Mouse (Mus musculus): Measurements from ENCODE around the gene Kctd15. TPM values are rescaled to one million over a fixed set of nuclear protein-coding genes. Genes with fewer than 3 reads are reported as not detected.

Gene Kctd15
- not detected for polyA plus RNA-seq (2017; shearing (Covaris generic))

- no peak for ATAC-seq
Measured at GRCm38 (mm10) chr7:34656632-34657031, at the start of gene Kctd15. Gene Kctd15 (minus strand): TSS chr7:34656732.

GRCm38 (mm10) chr7:34704401-34704800, 47.9 kb upstream of the Kctd15 start:
- ATAC-seq, result no peak

GRCm38 (mm10) chr7:34703437-34703836, 46.9 kb upstream of the Kctd15 start:
- no peak for ATAC-seq

GRCm38 (mm10) chr7:34702718-34703351, 46.3 kb upstream of the Kctd15 start:
- ATAC-seq, result no peak

GRCm38 (mm10) chr7:34699888-34700287, 43.4 kb upstream of the Kctd15 start:
- ATAC-seq, result no peak

- ATAC-seq, result no peak
Measured at GRCm38 (mm10) chr7:34698221-34698620, 41.7 kb upstream of the Kctd15 start.

GRCm38 (mm10) chr7:34696086-34696485, 39.6 kb upstream of the Kctd15 start:
- ATAC-seq, result no peak

- no peak for ATAC-seq
Measured at GRCm38 (mm10) chr7:34694898-34695297, 38.4 kb upstream of the Kctd15 start.

- no peak for ATAC-seq
Measured at GRCm38 (mm10) chr7:34693916-34694315, 37.4 kb upstream of the Kctd15 start.

- no peak for ATAC-seq
Measured at GRCm38 (mm10) chr7:34693072-34693471, 36.5 kb upstream of the Kctd15 start.

GRCm38 (mm10) chr7:34690111-34690510, 33.6 kb upstream of the Kctd15 start:
- no peak for ATAC-seq

- no peak for ATAC-seq
Measured at GRCm38 (mm10) chr7:34689028-34689427, 32.5 kb upstream of the Kctd15 start.

- ATAC-seq, result no peak
Measured at GRCm38 (mm10) chr7:34685801-34686200, 29.3 kb upstream of the Kctd15 start.

- ATAC-seq, result no peak
Measured at GRCm38 (mm10) chr7:34685176-34685575, 28.6 kb upstream of the Kctd15 start.

GRCm38 (mm10) chr7:34680771-34681421, 24.4 kb upstream of the Kctd15 start:
- no peak for ATAC-seq

- ATAC-seq, result no peak
Measured at GRCm38 (mm10) chr7:34679886-34680285, 23.4 kb upstream of the Kctd15 start.

GRCm38 (mm10) chr7:34675831-34676514, 19.4 kb upstream of the Kctd15 start:
- no peak for ATAC-seq

GRCm38 (mm10) chr7:34675120-34675790, 18.7 kb upstream of the Kctd15 start:
- no peak for ATAC-seq

- ATAC-seq, result no peak
Measured at GRCm38 (mm10) chr7:34672916-34673315, 16.4 kb upstream of the Kctd15 start.

- ATAC-seq, result peak; percentile 96
Measured at GRCm38 (mm10) chr7:34671911-34672310, 15.4 kb upstream of the Kctd15 start.

- no peak for ATAC-seq
Measured at GRCm38 (mm10) chr7:34670778-34671177, 14.2 kb upstream of the Kctd15 start.

- ATAC-seq, result no peak
Measured at GRCm38 (mm10) chr7:34669336-34669735, 12.8 kb upstream of the Kctd15 start.

- no peak for ATAC-seq
Measured at GRCm38 (mm10) chr7:34667874-34668273, 11.3 kb upstream of the Kctd15 start.

All from activated CD4-positive, CD25-positive, alpha-beta regulatory T cell, adult 4 months (primary cell).